Mouse (Mus musculus): ENCODE results near the gene Pald1.

GRCm38 (mm10) chr10:61418131-61418900 lies 35.0 kb upstream of the Pald1 start:
- TF ChIP-seq GATA1 (IDR thresholded peaks at IDR 0.05; ENCODE audit: low read length) (no peak), TAL1 (IDR thresholded peaks at IDR 0.05; ENCODE audit: low read length) (no peak)
